Mouse (Mus musculus) heart, adult 2 months (tissue): ENCODE results near the gene Cradd. TPM values are rescaled to one million over a fixed set of nuclear protein-coding genes. Genes with fewer than 3 reads are reported as not detected.

Source experiments
- DNase-seq, 2 experiments: peaks; one replicate each; pipeline ENCODE4 v3.0.0; 2021
- H3K27ac ChIP-seq: fragments of 200-600 bp; 2 replicates; pipeline ENCODE4 v1.8.1; 2022
- H3K27me3 ChIP-seq: fragments of 200-500 bp; 2 replicates; pipeline ENCODE4 v1.6.1; 2012; ENCODE audit warnings: mild to moderate bottlenecking, low read length, inconsistent platforms, mixed read lengths; ENCODE audit not compliant: control insufficient read depth, insufficient read depth
- H3K36me3 ChIP-seq: fragments of 200-500 bp; 2 replicates; pipeline ENCODE4 v1.6.1; 2012; ENCODE audit warnings: low read length, inconsistent platforms; ENCODE audit not compliant: control insufficient read depth, insufficient read depth
- H3K4me1 ChIP-seq: fragments of 200-500 bp; 2 replicates; pipeline ENCODE4 v1.6.1; 2011; ENCODE audit warnings: low read length; ENCODE audit not compliant: control insufficient read depth, insufficient read depth
- H3K4me3 ChIP-seq: fragments of 200-600 bp; 2 replicates; pipeline ENCODE4 v1.8.1; 2022
- H3K79me2 ChIP-seq: fragments of 200-500 bp; replicated peaks from 2 replicates; pipeline ENCODE4 v1.6.1; 2012; ENCODE audit warnings: mild to moderate bottlenecking, inconsistent platforms, low read length, moderate library complexity, mixed read lengths; ENCODE audit not compliant: control insufficient read depth, insufficient read depth
- H3K9ac ChIP-seq: fragments of 200-500 bp; 2 replicates; pipeline ENCODE4 v1.6.1; 2012; ENCODE audit warnings: low read depth, mild to moderate bottlenecking, control low read depth, inconsistent platforms, low read length, mixed read lengths
- CTCF ChIP-seq: fragments of 200-600 bp; IDR thresholded peaks from 2 replicates; pipeline ENCODE4 v1.8.1; 2022; ENCODE audit warnings: antibody characterized with exemption, mild to moderate bottlenecking, moderate library complexity
- EP300 ChIP-seq: fragments of 200-500 bp; IDR thresholded peaks from 2 replicates; pipeline ENCODE4 v1.6.1; 2011; ENCODE audit warnings: low read depth, low read length, control low read depth; ENCODE audit not compliant: insufficient read depth
- POLR2A ChIP-seq: fragments of 200-500 bp; IDR thresholded peaks from 2 replicates; pipeline ENCODE4 v1.6.1; 2011; ENCODE audit warnings: mild to moderate bottlenecking, low read depth, low read length, control low read depth; ENCODE audit not compliant: insufficient read depth
- WGBS: fragments of 180-500 bp; shearing (Covaris S2); methylation state at CpG from one replicate; pipeline ENCODE4 v1.1.7; 2018; 5-methylcytosine and 5-hydroxymethylcytosine counted together
- intact Hi-C: fragments of 180-260 bp; cut with DNase I; formaldehyde crosslinking; loops from one replicate; pipeline ENCODE4 v1.15.1; 2025
- polyA plus RNA-seq: library from polyadenylated mRNA; depleted of rRNA; stranded (reverse); fragments of >200 nt; gene quantifications from 2 replicates; pipeline ENCODE4 v1.2.3, GENCODE M21; 2012
- total RNA-seq, 2 experiments: library from RNA; stranded (reverse); gene quantifications; 2 replicates each; pipeline ENCODE4 v1.2.3; 2021

Gene Cradd
- total and polyA plus RNA-seq, 3 experiments = 9.9 to 15.1 (median 10.3) TPM

GRCm38 (mm10) chr10:95306824-95307552 is 16.9 kb downstream of the Cradd start:
- no peak overlapping the region; the same call in 1 of the 2 replicates for H3K9ac ChIP-seq
- peaks cover 7% of the 10 kb centered on the region for H3K4me1 ChIP-seq
- no peaks in the 10 kb centered on the region for H3K79me2 ChIP-seq
- H3K36me3 ChIP-seq = 0 out of 2 replicates have a peak, but pooled peaks cover 4% of the 10 kb centered on the region
- intact Hi-C loops = no loop called here
- no peak overlapping the region for H3K4me3 ChIP-seq
- peak overlapping the region; percentile 40 for H3K27ac ChIP-seq
- 58% methylated on average over 11 of the region's 11 CpGs for WGBS
- TF ChIP-seq CTCF (no peak), EP300 (no peak), POLR2A (no peak)
- no peaks in the 10 kb centered on the region for H3K27me3 ChIP-seq
- DNase-seq = no peak

- H3K4me3 ChIP-seq = no peak overlapping the region
- no peak for DNase-seq
- WGBS = 37% methylated on average over 4 of the region's 4 CpGs
- no peaks in the 10 kb centered on the region for H3K79me2 ChIP-seq
- no peak overlapping the region for H3K9ac ChIP-seq
- no peak for TF ChIP-seq EP300
- TF ChIP-seq CTCF = no peak
- no peak for TF ChIP-seq POLR2A
- intact Hi-C loops = loop anchor here (5.0 kb wide), 1 partner anchor 87 kb away; no protein-coding TSS in a partner anchor
- H3K36me3 ChIP-seq = 0 out of 2 replicates have a peak, but pooled peaks cover 4% of the 10 kb centered on the region
- no peak overlapping the region for H3K27ac ChIP-seq
- H3K4me1 ChIP-seq = peaks cover 7% of the 10 kb centered on the region
- H3K27me3 ChIP-seq = no peaks in the 10 kb centered on the region
Observed at GRCm38 (mm10) chr10:95304240-95304639, 19.7 kb downstream of the Cradd start.

GRCm38 (mm10) chr10:95302211-95303163 is 21.4 kb downstream of the Cradd start:
- H3K27ac ChIP-seq = no peak overlapping the region
- no peaks in the 10 kb centered on the region for H3K79me2 ChIP-seq
- no peaks in the 10 kb centered on the region for H3K27me3 ChIP-seq
- no peak for DNase-seq
- no peak overlapping the region for H3K4me3 ChIP-seq
- H3K36me3 ChIP-seq = 0 out of 2 replicates have a peak, but pooled peaks cover 4% of the 10 kb centered on the region
- intact Hi-C loops = loop anchor here (5.0 kb wide), 1 partner anchor 85 kb away; no protein-coding TSS in a partner anchor
- H3K4me1 ChIP-seq = peaks cover 12% of the 10 kb centered on the region
- no peak overlapping the region for H3K9ac ChIP-seq
- 85% methylated on average over 12 of the region's 12 CpGs for WGBS
- TF ChIP-seq CTCF = no peak
- no peak for TF ChIP-seq EP300
- TF ChIP-seq POLR2A = no peak

- no peak overlapping the region for H3K27ac ChIP-seq
Observed at GRCm38 (mm10) chr10:95300178-95300793, 23.6 kb downstream of the Cradd start.

GRCm38 (mm10) chr10:95299808-95300133 is 24.2 kb downstream of the Cradd start:
- no peaks in the 10 kb centered on the region for H3K79me2 ChIP-seq
- no peak overlapping the region for H3K27ac ChIP-seq

More at GRCm38 (mm10) chr10:95300178-95300793, 23.6 kb downstream of the Cradd start:
- DNase-seq = no peak
- intact Hi-C loops = loop anchor here (5.0 kb wide), 1 partner anchor 83 kb away; no protein-coding TSS in a partner anchor
- Histone ChIP-seq H3K36me3 (peaks cover 5% of the 10 kb centered on the region; the same call in 1 of the 2 replicates), H3K4me1 (peaks cover 13% of the 10 kb centered on the region), H3K27me3 (no peaks in the 10 kb centered on the region), H3K4me3 (no peak overlapping the region), H3K79me2 (no peaks in the 10 kb centered on the region), H3K9ac (no peak overlapping the region)
- TF ChIP-seq POLR2A (no peak), CTCF (no peak), EP300 (no peak)
- 70% methylated on average over 8 of the region's 8 CpGs for WGBS

More at GRCm38 (mm10) chr10:95299808-95300133, 24.2 kb downstream of the Cradd start:
- Histone ChIP-seq H3K4me3 (no peak overlapping the region), H3K4me1 (peaks cover 11% of the 10 kb centered on the region), H3K27me3 (no peaks in the 10 kb centered on the region), H3K36me3 (peaks cover 5% of the 10 kb centered on the region; the same call in 1 of the 2 replicates), H3K9ac (no peak overlapping the region)
- TF ChIP-seq CTCF (no peak), EP300 (no peak), POLR2A (no peak)
- WGBS = 87% methylated on average over 7 of the region's 7 CpGs
- intact Hi-C loops = loop anchor here (2.0 to 5.0 kb wide), 3 partner anchors 13 to 82 kb away; no protein-coding TSS in a partner anchor
- no peak for DNase-seq
